In the genomic region with DNA sequence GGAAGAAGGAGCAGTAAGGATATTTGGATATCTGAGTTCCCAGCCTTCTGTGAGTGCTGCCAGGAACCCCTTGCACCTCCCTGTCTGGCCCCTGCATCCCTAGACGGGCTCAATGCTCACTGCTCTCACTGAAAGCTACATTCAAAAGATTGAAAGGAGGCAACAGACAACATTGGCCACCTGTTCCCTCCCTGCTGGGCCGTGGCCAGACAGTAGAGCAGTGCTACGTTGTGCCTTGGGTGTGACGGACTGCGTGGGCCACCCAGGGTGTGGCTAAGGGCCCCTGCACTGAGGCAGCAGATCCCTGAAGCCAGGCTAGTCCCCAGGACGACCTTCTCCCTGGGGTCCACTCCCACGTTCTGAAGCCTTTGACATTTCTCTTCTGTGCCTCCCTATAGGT, we compare ENCODE assay signal across 16 mouse cellular contexts. TPM values are rescaled to one million over a fixed set of nuclear protein-coding genes. Genes with fewer than 3 reads are reported as not detected.
A peak's percentile ranks its signal among the peaks of the same experiment; 100 is the strongest.
DNase-seq lines count a peak whose midpoint lies in the region; ATAC-seq and TF ChIP-seq lines count a peak whose summit lies in the region.
"Had no signal": no experiment of that assay in that cellular context is flagged by ENCODE, and none has a peak within 500 bp of the region (broad histone marks: within the 10 kb centered on the region; RNA-seq: fewer than 3 reads in every experiment).

No protein-coding gene starts in this region.

- no peaks in the 10 kb centered on the region for H3K9me3 ChIP-seq in limb, embryonic 13.5 days
- no peaks in the 10 kb centered on the region for H3K9me3 ChIP-seq in limb, embryonic 10.5 days (replicated peaks)
- no peaks in the 10 kb centered on the region for H3K9me3 ChIP-seq in hindbrain, embryonic 11.5 days (ENCODE audit: control insufficient read depth, low read length)
- H3K9me3 ChIP-seq: embryonic facial prominence, embryonic 12.5 days had no signal

- H3K27me3 ChIP-seq in heart, adult 2 months (ENCODE audit: control insufficient read depth, insufficient read depth, low read length): no peaks in the 10 kb centered on the region
- H3K27me3 ChIP-seq in limb, embryonic 13.5 days: no peaks in the 10 kb centered on the region
- H3K27me3 ChIP-seq in limb, embryonic 10.5 days (ENCODE audit: low read depth, poor library complexity, severe bottlenecking): peaks cover 4% of the 10 kb centered on the region
- no peaks in the 10 kb centered on the region for H3K27me3 ChIP-seq in hindbrain, embryonic 11.5 days (ENCODE audit: control insufficient read depth, insufficient read depth, low read length)

- peaks cover 3% of the 10 kb centered on the region; the same call in 1 of the 2 replicates for H3K4me1 ChIP-seq in heart, adult 2 months (ENCODE audit: control insufficient read depth, insufficient read depth, low read length)
- peaks cover 49% of the 10 kb centered on the region for H3K4me1 ChIP-seq in limb, embryonic 13.5 days
- H3K4me1 ChIP-seq in limb, embryonic 10.5 days: peaks cover 33% of the 10 kb centered on the region
- no peaks in the 10 kb centered on the region for H3K4me1 ChIP-seq in hindbrain, embryonic 11.5 days (replicated peaks; ENCODE audit: control insufficient read depth, insufficient read depth, low read length)

- H3K27ac ChIP-seq in heart, adult 2 months: no peak overlapping the region
- no peak overlapping the region for H3K27ac ChIP-seq in limb, embryonic 13.5 days
- H3K27ac ChIP-seq in limb, embryonic 10.5 days: no peak overlapping the region
- no peak overlapping the region for H3K27ac ChIP-seq in hindbrain, embryonic 11.5 days (ENCODE audit: low read depth, low read length)
- H3K27ac ChIP-seq: embryonic facial prominence, embryonic 12.5 days had no signal

- H3K79me2 ChIP-seq in heart, adult 2 months (replicated peaks; ENCODE audit: control insufficient read depth, insufficient read depth, low read length): no peaks in the 10 kb centered on the region

- H3K9ac ChIP-seq in heart, adult 2 months (ENCODE audit: low read depth, low read length): no peak overlapping the region
- no peak overlapping the region for H3K9ac ChIP-seq in limb, embryonic 13.5 days
- H3K9ac ChIP-seq in hindbrain, embryonic 11.5 days (ENCODE audit: low read depth, low read length): no peak overlapping the region
- H3K9ac ChIP-seq: embryonic facial prominence, embryonic 12.5 days had no signal

- H3K36me3 ChIP-seq in heart, adult 2 months (ENCODE audit: control insufficient read depth, insufficient read depth, low read length): no peaks in the 10 kb centered on the region
- no peaks in the 10 kb centered on the region for H3K36me3 ChIP-seq in limb, embryonic 13.5 days
- H3K36me3 ChIP-seq in limb, embryonic 10.5 days: no peaks in the 10 kb centered on the region
- no peaks in the 10 kb centered on the region for H3K36me3 ChIP-seq in hindbrain, embryonic 11.5 days (ENCODE audit: control insufficient read depth, insufficient read depth, low read length)
- H3K36me3 ChIP-seq: embryonic facial prominence, embryonic 12.5 days had no signal

- no peak overlapping the region for H3K4me3 ChIP-seq in heart, adult 2 months
- no peak overlapping the region for H3K4me3 ChIP-seq in limb, embryonic 13.5 days
- no peak overlapping the region for H3K4me3 ChIP-seq in limb, embryonic 10.5 days
- H3K4me3 ChIP-seq in hindbrain, embryonic 11.5 days (ENCODE audit: low read depth, low read length): no peak overlapping the region
- H3K4me3 ChIP-seq: embryonic facial prominence, embryonic 12.5 days had no signal

- peak; percentile 84 for DNase-seq in heart, adult 11 months
- no peak for DNase-seq in heart, adult 2 months
- DNase-seq in limb, embryonic 10.5 days (ENCODE audit: low spot score): no peak
- DNase-seq in hindbrain, embryonic 11.5 days (ENCODE audit: low spot score): no peak
- peak; percentile 59 for DNase-seq in large intestine, adult 2 months (ENCODE audit: low read depth, low spot score)
- no peak for DNase-seq in layer of hippocampus, postnatal 14 days (ENCODE audit: low spot score in 2 of 2)
- DNase-seq in yolk sac, embryonic 10.5 days (ENCODE audit: low spot score): no peak
- DNase-seq: gastrocnemius, postnatal 10 days; layer of hippocampus, postnatal 36 days; liver had no signal

- no peak for TF ChIP-seq POLR2A in heart, adult 2 months (IDR thresholded peaks at IDR 0.05; ENCODE audit: insufficient read depth, low read depth, low read length)

- no peak for TF ChIP-seq CTCF in heart, adult 2 months (IDR thresholded peaks at IDR 0.05)

- H3K4me2 ChIP-seq in limb, embryonic 13.5 days (replicated peaks): no peak overlapping the region
- no peak overlapping the region for H3K4me2 ChIP-seq in hindbrain, embryonic 11.5 days (replicated peaks; ENCODE audit: low read depth, low read length)
- H3K4me2 ChIP-seq: embryonic facial prominence, embryonic 12.5 days; midbrain, embryonic 11.5 days had no signal

- 43% methylated on average over 7 of the region's 7 CpGs for WGBS in heart, adult 2 months
- WGBS in limb, embryonic 13.5 days: 39% methylated on average over 7 of the region's 7 CpGs
- 50% methylated on average over 7 of the region's 7 CpGs for WGBS in limb, embryonic 10.5 days
- 28% methylated on average over 7 of the region's 7 CpGs for WGBS in hindbrain, embryonic 11.5 days
- 32% methylated on average over 7 of the region's 7 CpGs for WGBS in large intestine, adult 2 months

- ATAC-seq in limb, embryonic 13.5 days (ENCODE audit: low FRiP score, low read depth): 0 out of 2 replicates have a peak, but pooled peaks have one; percentile 32
- peak; percentile 57; the same call in 1 of the 2 replicates for ATAC-seq in hindbrain, embryonic 11.5 days (ENCODE audit: low FRiP score)
- ATAC-seq: activated CD4-positive, CD25-positive, alpha-beta regulatory T cell, adult 4 months; inflammation-experienced regulatory T-cells, adult 6 months had no signal

- intact Hi-C loops in heart, adult 2 months (cut with DNase I): no loop called here

- TF ChIP-seq EP300 in heart, adult 2 months (IDR thresholded peaks at IDR 0.05; ENCODE audit: insufficient read depth, low read depth, low read length): no peak

RNA-seq across cellular contexts. Expression of a gene that starts 52.5 kb away (rescaled TPM):
- total RNA-seq in heart, adult 2 months (2021): not detected
- polyA plus RNA-seq in heart, adult 2 months (2012; rRNA removed): 0.16 TPM in 1 of 2 replicates, not detected in the other
- 1.3 and 1.5 TPM in 2 replicates for polyA plus RNA-seq in limb, embryonic 13.5 days (2015; fragmentation: Nextera tagmentation; extraction: Ambion mirVana)
- 0.31 and 1.0 TPM in 2 replicates for polyA plus RNA-seq in limb, embryonic 10.5 days (2016; fragmentation: Nextera tagmentation; extraction: Ambion mirVana)
- polyA plus RNA-seq in hindbrain, embryonic 11.5 days (2014; fragmentation: Nextera tagmentation; extraction: Ambion mirVana): 0.31 and 0.59 TPM in 2 replicates
- 0.49 and 0.51 TPM in 2 replicates for polyA plus RNA-seq in large intestine, adult 2 months (2012; rRNA removed)
- total RNA-seq in layer of hippocampus, postnatal 14 days (2021): under 1 TPM in 1 of 2 experiments, not detected in 1; 0.18 TPM
- total RNA-seq: neutrophil, adult 5-6 weeks had no signal
- polyA plus RNA-seq: activated CD4-positive, CD25-positive, alpha-beta regulatory T cell, adult 4 months had no signal

Comparison
In these comparisons a context has a peak if more than half of its experiments do, and no peak if none do; other contexts are left out.
1. DNase-seq: peak in heart, adult 11 months (single experiment) and large intestine, adult 2 months (single experiment); none in heart, adult 2 months (0 of 2), limb, embryonic 10.5 days (single experiment), hindbrain, embryonic 11.5 days (single experiment), layer of hippocampus, postnatal 14 days (0 of 2) and yolk sac, embryonic 10.5 days (single experiment).